Mouse (Mus musculus) right cerebral cortex, adult 2 months (tissue): ENCODE results near the gene Best2.

ENCODE experiments used
- DNase-seq, 2 experiments: peaks; one replicate each; pipeline ENCODE4 v3.0.0; 2021 to 2022; ENCODE audit warnings: low spot score in 2 of 2

The Best2 gene

GRCm38 (mm10) chr8:85023846-85024245, 9.5 kb upstream of the Best2 start:
- no peak for DNase-seq

- no peak for DNase-seq
These were observed 7.3 kb upstream of the Best2 start for GRCm38 (mm10) chr8:85021514-85022055.

GRCm38 (mm10) chr8:85017209-85017608, 2.9 kb upstream of the Best2 start:
- DNase-seq: no peak

GRCm38 (mm10) chr8:85016724-85017123, 2.4 kb upstream of the Best2 start:
- no peak for DNase-seq

- DNase-seq: peak; percentile 83 to 85
These were observed 996 bp downstream of the Best2 start for GRCm38 (mm10) chr8:85013230-85013840.

GRCm38 (mm10) chr8:85011242-85011641, 3.1 kb downstream of the Best2 start:
- DNase-seq: no peak

GRCm38 (mm10) chr8:85007686-85008085, 6.6 kb downstream of the Best2 start:
- DNase-seq: no peak

GRCm38 (mm10) chr8:84997649-84998295, 16.6 kb downstream of the Best2 start:
- peak; percentile 94 to 96 for DNase-seq

- no peak for DNase-seq
These were observed 17.4 kb downstream of the Best2 start for GRCm38 (mm10) chr8:84996978-84997377.

- no peak for DNase-seq
These were observed 18.7 kb downstream of the Best2 start for GRCm38 (mm10) chr8:84995680-84996079.

- no peak for DNase-seq
These were observed 20.0 kb downstream of the Best2 start for GRCm38 (mm10) chr8:84994375-84994774.

- no peak for DNase-seq
These were observed 23.5 kb downstream of the Best2 start for GRCm38 (mm10) chr8:84990836-84991235.

- peak; percentile 97 to 99 for DNase-seq
These were observed 24.0 kb downstream of the Best2 start, which contains the start of gene Hook2 for GRCm38 (mm10) chr8:84990349-84990748. Gene Hook2, plus strand, starts transcription at chr8:84990603.

GRCm38 (mm10) chr8:84989810-84990209, 24.5 kb downstream of the Best2 start:
- DNase-seq: peak; percentile 91 to 92

GRCm38 (mm10) chr8:84989311-84989731, 25.0 kb downstream of the Best2 start:
- no peak for DNase-seq

GRCm38 (mm10) chr8:84987903-84988302, 26.4 kb downstream of the Best2 start:
- DNase-seq: no peak

GRCm38 (mm10) chr8:84987388-84987787, 26.9 kb downstream of the Best2 start:
- DNase-seq: no peak

- no peak for DNase-seq
These were observed 27.9 kb downstream of the Best2 start for GRCm38 (mm10) chr8:84986379-84986945.

- DNase-seq: peak; percentile 94 to 97
These were observed 28.5 kb downstream of the Best2 start for GRCm38 (mm10) chr8:84985684-84986378.

GRCm38 (mm10) chr8:84985049-84985683, 29.2 kb downstream of the Best2 start:
- DNase-seq: no peak

- no peak for DNase-seq
These were observed 29.9 kb downstream of the Best2 start for GRCm38 (mm10) chr8:84984294-84985048.
